ENCODE assay signal across 23 mouse cellular contexts in the genomic region with DNA sequence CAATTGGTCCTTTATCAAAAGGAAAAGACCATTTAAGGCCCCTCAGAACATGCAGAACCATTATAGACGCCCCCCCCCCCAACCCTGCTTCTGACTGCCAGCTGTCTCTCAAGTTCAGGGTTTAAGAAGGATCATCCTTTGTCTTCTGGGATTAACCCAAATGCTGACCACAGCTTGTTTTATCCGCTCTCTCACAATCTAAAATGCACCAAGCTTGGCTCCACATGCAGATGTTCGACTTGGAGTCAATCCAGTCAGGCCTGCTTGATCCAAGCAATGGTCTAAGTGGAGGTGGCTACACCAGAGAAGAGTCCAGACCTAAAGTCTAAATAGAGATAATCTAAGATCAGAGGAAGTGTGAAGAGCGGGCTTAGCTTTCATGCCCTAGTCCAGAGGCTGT.
DNase-seq lines count a peak whose midpoint lies in the region; ATAC-seq and TF ChIP-seq lines count a peak whose summit lies in the region.
"Had no signal": no experiment of that assay in that cellular context is flagged by ENCODE, and none has a peak within 500 bp of the region (broad histone marks: within the 10 kb centered on the region; RNA-seq: fewer than 3 reads in every experiment).

No protein-coding gene starts in this region.

- no peak overlapping the region for H3K4me2 ChIP-seq in lung, embryonic 14.5 days
- no peak overlapping the region for H3K4me2 ChIP-seq in forebrain, postnatal 0 days (ENCODE audit: low read depth)

- 77% methylated on average over 4 of the region's 4 CpGs for WGBS in lung, embryonic 14.5 days
- 78% methylated on average over 4 of the region's 4 CpGs for WGBS in forebrain, postnatal 0 days

- ATAC-seq in lung, embryonic 14.5 days (ENCODE audit: insufficient read depth), result no peak
- ATAC-seq in forebrain, postnatal 0 days, result no peak
- ATAC-seq: activated CD4-positive, CD25-positive, alpha-beta regulatory T cell, adult 4 months; CD4-positive, CD25-positive, alpha-beta regulatory T cell, adult 4 months had no signal

- H3K9ac ChIP-seq in lung, embryonic 14.5 days, result no peak overlapping the region
- no peak overlapping the region for H3K9ac ChIP-seq in forebrain, postnatal 0 days

- no peaks in the 10 kb centered on the region for H3K9me3 ChIP-seq in lung, embryonic 14.5 days (ENCODE audit: low read depth, low read length)
- no peaks in the 10 kb centered on the region for H3K9me3 ChIP-seq in forebrain, postnatal 0 days (ENCODE audit: low read length)

- H3K4me3 ChIP-seq in lung, embryonic 14.5 days (ENCODE audit: low read depth, low read length), result no peak overlapping the region
- no peak overlapping the region for H3K4me3 ChIP-seq in forebrain, postnatal 0 days (ENCODE audit: low read depth, low read length)

- DNase-seq in lung, embryonic 14.5 days, result peak; percentile 21
- DNase-seq in lung, postnatal 25 days (ENCODE audit: low spot score), result no peak
- peak; percentile 85 for DNase-seq in retina, postnatal 1 day
- no peak for DNase-seq in retina, embryonic 14.5 days (ENCODE audit: low spot score)
- DNase-seq in MN1 (ENCODE audit: low spot score), result peak; percentile 30
- peak; percentile 62 for DNase-seq in retina, postnatal 7 days (ENCODE audit: low read depth, low spot score)
- no peak for DNase-seq in heart, postnatal 36 days
- DNase-seq in forebrain, postnatal 0 days, result no peak
- DNase-seq: adrenal gland, adult 2 months; adrenal gland, adult 8-10 months; adrenal gland, postnatal 10 days; adrenal gland, postnatal 14 days; adrenal gland, postnatal 25 days; adrenal gland, postnatal 36 days; B cell, adult 2 months; cerebellum, adult 11 months; cerebellum, adult 11-12 months; cerebellum, adult 18-20 months had no signal

- no peaks in the 10 kb centered on the region for H3K4me1 ChIP-seq in lung, embryonic 14.5 days (ENCODE audit: insufficient read depth)
- H3K4me1 ChIP-seq in forebrain, postnatal 0 days (ENCODE audit: insufficient read depth), result no peaks in the 10 kb centered on the region

- no peak overlapping the region for H3K27ac ChIP-seq in lung, embryonic 14.5 days (ENCODE audit: low read depth)
- H3K27ac ChIP-seq in forebrain, postnatal 0 days (ENCODE audit: low read depth, low read length), result no peak overlapping the region

- H3K36me3 ChIP-seq in lung, embryonic 14.5 days (ENCODE audit: insufficient read depth), result no peaks in the 10 kb centered on the region
- no peaks in the 10 kb centered on the region for H3K36me3 ChIP-seq in forebrain, postnatal 0 days (ENCODE audit: insufficient read depth)
- H3K36me3 ChIP-seq: G1E had no signal

- H3K27me3 ChIP-seq in lung, embryonic 14.5 days (ENCODE audit: insufficient read depth, low read length), result no peaks in the 10 kb centered on the region
- no peaks in the 10 kb centered on the region for H3K27me3 ChIP-seq in forebrain, postnatal 0 days (ENCODE audit: insufficient read depth, low read length)
- H3K27me3 ChIP-seq: CH12.LX, Patski had no signal

- intact Hi-C loops in heart, postnatal 36 days (cut with DNase I), result no loop called here

- no peak for TF ChIP-seq CTCF in lung, embryonic 14.5 days (IDR thresholded peaks at IDR 0.05; ENCODE audit: low read depth)
- TF ChIP-seq CTCF in forebrain, postnatal 0 days (IDR thresholded peaks at IDR 0.05; ENCODE audit: low read depth), result no peak

Comparison
In these comparisons a context has a peak if more than half of its experiments do, and no peak if none do; other contexts are left out.
1. DNase-seq: peak in lung, embryonic 14.5 days (single experiment), retina, postnatal 1 day (single experiment), MN1 (single experiment) and retina, postnatal 7 days (single experiment); none in lung, postnatal 25 days (single experiment), retina, embryonic 14.5 days (single experiment), heart, postnatal 36 days (0 of 2) and forebrain, postnatal 0 days (single experiment).